Mouse (Mus musculus) bone marrow, adult 2 months (tissue): ENCODE data around the gene Zkscan7.

Experiments
- CTCF ChIP-seq: fragments of 200-500 bp; IDR thresholded peaks from 2 replicates; pipeline ENCODE4 v1.5.1; 2011; ENCODE audit warnings: low read length, control low read depth; ENCODE audit not compliant: control insufficient read depth, insufficient read depth
- POLR2A ChIP-seq: fragments of 200-500 bp; IDR thresholded peaks from 2 replicates; pipeline ENCODE4 v1.6.1; 2011; ENCODE audit warnings: low read depth, mild to moderate bottlenecking, control low read depth, low read length, borderline replicate concordance; ENCODE audit not compliant: control insufficient read depth

DNA sequence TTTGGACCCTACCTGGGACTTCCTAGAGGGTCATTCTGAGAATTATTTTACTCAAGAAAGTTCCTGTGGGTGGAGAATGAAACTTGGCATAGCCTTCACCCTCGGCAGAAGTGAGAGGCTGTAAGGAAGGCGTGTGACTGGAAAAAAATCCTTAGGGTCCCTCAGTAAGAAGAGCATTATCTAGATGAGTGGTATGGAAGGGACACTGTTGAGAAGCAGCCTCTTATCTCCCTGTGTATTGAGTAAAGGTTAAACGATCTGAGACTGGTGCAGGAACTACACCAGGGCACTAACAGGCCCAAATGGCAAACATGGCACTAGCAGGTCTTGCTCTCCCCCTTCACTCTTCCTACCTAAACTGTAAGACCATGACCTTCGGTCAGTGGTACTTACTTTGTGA is 19.3 kb upstream of the Zkscan7 start:
- TF ChIP-seq POLR2A: no peak
- no peak for TF ChIP-seq CTCF
